Mouse (Mus musculus) lung, postnatal 0 days (tissue): ENCODE results near the gene Ccl25.

Experiments used
- CTCF ChIP-seq: IDR thresholded peaks from 2 replicates; pipeline ENCODE4 v1.5.1; 2016; ENCODE audit warnings: antibody characterized with exemption, mild to moderate bottlenecking
- EP300 ChIP-seq: IDR thresholded peaks from 2 replicates; pipeline ENCODE4 v1.6.1; 2016; ENCODE audit warnings: antibody characterized with exemption, mild to moderate bottlenecking, control low read depth

DNA sequence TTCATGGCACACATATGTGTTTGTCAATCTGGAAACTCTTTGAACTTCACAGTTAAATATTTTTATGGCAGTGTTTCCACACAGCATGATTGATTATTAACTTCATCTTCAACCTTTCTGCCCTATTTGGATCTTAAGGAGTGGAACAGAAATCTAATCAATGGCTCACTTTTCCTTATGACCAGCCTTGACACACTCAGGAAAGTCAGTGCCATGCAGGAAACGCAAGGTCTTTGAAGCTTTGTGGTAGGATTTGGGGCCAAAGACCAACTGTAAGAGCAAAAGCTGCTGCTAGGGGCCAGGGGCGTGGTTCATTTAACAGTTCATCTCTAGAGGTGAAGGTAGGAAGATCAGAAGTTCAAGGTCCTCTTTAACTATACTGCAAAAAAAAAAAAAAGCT, 35.9 kb downstream of the Ccl25 start:
- TF ChIP-seq CTCF (no peak), EP300 (no peak)
